Mouse (Mus musculus): ENCODE data around the gene Ly6g6d.
"Not testable (repeated sequence)": the region's sequence is repeated elsewhere in the genome, so short reads cannot be mapped to it uniquely, and the experiment has no call there.

- TF ChIP-seq CTCF (IDR thresholded peaks at IDR 0.05; ENCODE audit: extremely low read depth, insufficient read length, insufficient replicate concordance, low read depth, low read length); POLR2A (IDR thresholded peaks at IDR 0.05; ENCODE audit: low read depth, low read length): not testable (repeated sequence)
Observed at GRCm38 (mm10) chr17:35033703-35034102, 44.2 kb downstream of the Ly6g6d start.

All from small intestine, adult 2 months (tissue).